Mouse (Mus musculus) neutrophil, adult 65 days (primary cell): ENCODE measurements around the gene Olfr1461. TPM values are rescaled to one million over a fixed set of nuclear protein-coding genes. Genes with fewer than 3 reads are reported as not detected.

Experiments used
- total RNA-seq: library from RNA; stranded (reverse); gene quantifications from 2 replicates; pipeline ENCODE4 v1.2.4, GENCODE M21; 2023

Gene Olfr1461
- total RNA-seq: not detected in 2 replicates

GRCm38 (mm10) chr19:13162700-13163099 is at the start of gene Olfr1461:
Gene Olfr1461, plus strand, starts transcription at chr19:13163000.

GRCm38 (mm10) chr19:13149449-13149848 is 13.4 kb upstream of the Olfr1461 start, which contains the start of gene Olfr1459:
Gene Olfr1459, minus strand, starts transcription at chr19:13149549.

GRCm38 (mm10) chr19:13185434-13185833 is 22.6 kb downstream of the Olfr1461 start, which contains the start of gene Olfr1462:
Gene Olfr1462, plus strand, starts transcription at chr19:13185734.

Other genes starting within 250 kb of the Olfr1461 start
- not detected in 2 replicates for gene Olfr1448, start 238.6 kb upstream of the Olfr1461 start, total RNA-seq
- gene Olfr1449, start 232.2 kb upstream of the Olfr1461 start, total RNA-seq: not detected in 2 replicates
- not detected in 2 replicates for gene Olfr1450, start 212.7 kb upstream of the Olfr1461 start, total RNA-seq
- not detected in 2 replicates for gene Olfr1451, start 168.0 kb upstream of the Olfr1461 start, total RNA-seq
- not detected in 2 replicates for gene Olfr1453, start 134.7 kb upstream of the Olfr1461 start, total RNA-seq
- not detected in 2 replicates for gene Olfr1454, start 102.4 kb upstream of the Olfr1461 start, total RNA-seq
- not detected in 2 replicates for gene Olfr1457, start 65.1 kb upstream of the Olfr1461 start, total RNA-seq
- not detected in 2 replicates for gene Olfr1458, start 56.2 kb upstream of the Olfr1461 start, total RNA-seq
- 0.09 and 0.11 TPM in 2 replicates for gene Olfr1459, start 13.5 kb upstream of the Olfr1461 start, total RNA-seq
- gene Olfr1462, start 22.7 kb downstream of the Olfr1461 start, total RNA-seq: not detected in 2 replicates
- gene Olfr1463, start 68.3 kb downstream of the Olfr1461 start, total RNA-seq: not detected in 2 replicates
- gene Olfr1465, start 152.5 kb downstream of the Olfr1461 start, total RNA-seq: not detected in 2 replicates
- not detected in 2 replicates for gene Olfr1466, start 175.9 kb downstream of the Olfr1461 start, total RNA-seq
- gene Olfr1467, start 199.2 kb downstream of the Olfr1461 start, total RNA-seq: not detected in 2 replicates
- gene Olfr1469, start 244.8 kb downstream of the Olfr1461 start, total RNA-seq: not detected in 2 replicates